Mouse (Mus musculus) lung, embryonic 16.5 days (tissue): ENCODE measurements at regions not wholly inside any gene's neighbourhood (a gene's known extent, or its start where the extent isn't known, plus 50 kb on each side); places are given as distances from the start of the nearest gene placed in this dataset.

ENCODE experiments used
- ATAC-seq: fragments of 200-750 bp; cut with Nextera tagmentation; 2 replicates; pipeline ENCODE4 v1.8.0; 2017; ENCODE audit warnings: low read depth, mild to moderate bottlenecking, moderate library complexity
- H3K27ac ChIP-seq: fragments of 300-500 bp; sonication (generic); 2 replicates; pipeline ENCODE4 v1.5.1; 2014; ENCODE audit warnings: mild to moderate bottlenecking, control low read depth, low read length
- H3K27me3 ChIP-seq: fragments of 300-500 bp; sonication (generic); 2 replicates; pipeline ENCODE4 v1.6.1; 2014; ENCODE audit warnings: low read depth, low read length, mixed read lengths; ENCODE audit not compliant: control insufficient read depth, insufficient read depth
- H3K36me3 ChIP-seq: fragments of 300-500 bp; sonication (generic); 2 replicates; pipeline ENCODE4 v1.6.1; 2014; ENCODE audit warnings: low read length; ENCODE audit not compliant: control insufficient read depth, insufficient read depth
- H3K4me1 ChIP-seq: fragments of 300-500 bp; sonication (generic); replicated peaks from 2 replicates; pipeline ENCODE4 v1.6.1; 2014; ENCODE audit warnings: low read length, mixed read lengths; ENCODE audit not compliant: control insufficient read depth, insufficient read depth
- H3K4me2 ChIP-seq: fragments of 300-500 bp; sonication (generic); 2 replicates; pipeline ENCODE4 v1.6.1; 2014; ENCODE audit warnings: low read depth, low read length, control low read depth
- H3K4me3 ChIP-seq: fragments of 300-500 bp; sonication (generic); 2 replicates; pipeline ENCODE4 v1.5.1; 2014; ENCODE audit warnings: mild to moderate bottlenecking, low read length, control low read depth
- H3K9ac ChIP-seq: fragments of 300-500 bp; sonication (generic); 2 replicates; pipeline ENCODE4 v1.6.1; 2014; ENCODE audit warnings: low read length, control low read depth
- H3K9me3 ChIP-seq: fragments of 300-500 bp; sonication (generic); 2 replicates; pipeline ENCODE4 v1.6.1; 2016; ENCODE audit warnings: low read length; ENCODE audit not compliant: control insufficient read depth
- WGBS: fragments of 180-500 bp; shearing (Covaris S2); extraction: QIAGEN DNeasy Blood & Tissue Kit; methylation state at CpG from one replicate; pipeline ENCODE4 v1.1.7; 2014; 5-methylcytosine and 5-hydroxymethylcytosine counted together

DNA sequence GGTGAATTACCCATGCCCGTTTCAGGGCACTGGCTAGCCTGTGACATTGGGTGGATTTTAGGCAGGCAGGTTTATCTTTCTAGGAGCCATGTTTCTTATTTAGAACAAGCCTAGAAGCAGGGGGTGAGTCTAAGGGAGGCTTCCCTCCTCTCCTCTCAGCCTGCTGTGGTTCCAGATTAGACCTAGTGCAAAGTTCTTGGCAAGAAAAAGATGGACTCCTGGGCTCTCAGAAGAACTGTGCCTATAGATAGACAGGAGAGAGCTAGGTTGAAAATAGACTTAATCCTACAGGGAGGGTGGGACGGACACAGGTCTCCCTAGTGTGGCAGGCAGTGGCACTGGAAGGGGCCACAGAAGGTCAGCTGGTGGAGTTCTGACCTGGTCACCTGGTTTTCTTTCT, 95.3 kb downstream of the Chst1 start:
- Histone ChIP-seq H3K36me3 (no peaks in the 10 kb centered on the region), H3K27ac (no peak overlapping the region), H3K4me3 (no peak overlapping the region), H3K4me1 (no peaks in the 10 kb centered on the region), H3K27me3 (no peaks in the 10 kb centered on the region), H3K9ac (no peak overlapping the region), H3K4me2 (no peak overlapping the region), H3K9me3 (no peaks in the 10 kb centered on the region)
- no peak for ATAC-seq
- WGBS, result 77% methylated on average over 2 of the region's 2 CpGs

DNA sequence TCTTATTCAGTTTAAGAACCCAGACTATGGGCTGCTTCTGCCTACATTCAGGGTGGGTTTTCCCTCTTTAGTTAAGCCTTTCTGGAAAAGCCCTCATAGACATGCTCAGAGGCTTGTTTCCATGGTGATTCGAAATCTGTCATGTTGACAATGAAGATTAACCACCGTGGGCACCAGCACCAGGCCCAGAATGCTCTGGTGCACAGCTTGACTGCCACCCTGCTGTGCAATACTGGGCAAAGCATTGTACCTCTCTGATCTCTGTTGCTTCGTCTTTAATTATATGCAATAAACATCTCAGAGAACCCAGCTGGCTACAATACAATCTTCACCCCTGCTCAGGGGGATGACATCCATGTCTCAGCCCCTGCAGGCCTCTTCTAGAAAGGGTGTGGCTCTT, 96.4 kb downstream of the Chst1 start:
- 51% methylated on average over 3 of the region's 3 CpGs for WGBS
- Histone ChIP-seq H3K9me3 (no peaks in the 10 kb centered on the region), H3K9ac (no peak overlapping the region), H3K4me2 (no peak overlapping the region), H3K27me3 (no peaks in the 10 kb centered on the region), H3K27ac (no peak overlapping the region), H3K36me3 (no peaks in the 10 kb centered on the region), H3K4me3 (no peak overlapping the region), H3K4me1 (no peaks in the 10 kb centered on the region)
- ATAC-seq, result no peak

DNA sequence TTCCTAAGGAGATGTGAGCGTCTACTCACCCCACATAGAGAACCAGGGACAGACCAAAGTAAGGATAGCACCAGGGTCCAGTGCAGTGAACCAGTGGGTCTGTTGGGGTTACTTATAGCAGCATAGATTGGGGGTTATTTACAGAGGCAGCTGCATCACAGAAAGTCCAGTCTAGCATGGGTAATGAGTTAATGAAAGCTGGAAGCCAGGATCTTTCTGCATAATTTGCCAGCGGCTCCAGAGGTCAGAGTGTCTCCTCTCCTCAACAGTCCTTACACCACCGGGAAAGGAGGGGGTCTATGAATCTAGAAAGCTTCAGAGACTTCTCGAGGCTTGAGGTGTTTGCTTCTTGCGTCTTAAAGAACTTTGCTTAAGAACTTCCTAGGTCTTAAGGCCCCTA, 98.2 kb downstream of the Chst1 start:
- H3K9ac ChIP-seq, result no peak overlapping the region
- H3K36me3 ChIP-seq, result no peaks in the 10 kb centered on the region
- H3K9me3 ChIP-seq, result no peaks in the 10 kb centered on the region
- H3K27me3 ChIP-seq, result no peaks in the 10 kb centered on the region
- 73% methylated on average over 5 of the region's 5 CpGs for WGBS
- ATAC-seq, result no peak
- no peaks in the 10 kb centered on the region for H3K4me1 ChIP-seq
- H3K4me3 ChIP-seq, result no peak overlapping the region
- H3K27ac ChIP-seq, result no peak overlapping the region
- H3K4me2 ChIP-seq, result no peak overlapping the region

DNA sequence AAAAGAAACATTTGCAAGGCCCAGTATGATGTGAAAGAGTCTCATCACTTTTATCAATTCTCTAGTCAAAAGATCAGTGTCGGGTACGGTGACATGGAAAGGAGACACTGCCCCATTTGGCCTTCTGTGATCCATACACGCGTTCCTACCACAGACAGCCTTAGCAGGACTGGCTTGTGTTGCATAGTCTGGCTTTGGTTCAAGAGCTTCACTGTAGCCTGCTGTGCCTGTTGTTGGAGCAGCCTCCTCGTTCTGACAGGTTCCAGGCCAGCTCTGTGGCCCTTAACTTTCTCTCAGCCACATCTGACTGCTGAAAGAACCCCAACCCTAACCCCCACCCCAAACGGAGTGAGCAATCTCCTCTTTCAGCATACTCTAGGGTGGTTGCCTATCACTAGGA, 99.9 kb downstream of the Chst1 start:
- no peak overlapping the region for H3K4me3 ChIP-seq
- H3K4me1 ChIP-seq, result no peaks in the 10 kb centered on the region
- no peak overlapping the region for H3K4me2 ChIP-seq
- no peaks in the 10 kb centered on the region for H3K36me3 ChIP-seq
- 62% methylated on average over 6 of the region's 6 CpGs for WGBS
- H3K9me3 ChIP-seq, result no peaks in the 10 kb centered on the region
- ATAC-seq, result no peak
- no peaks in the 10 kb centered on the region for H3K27me3 ChIP-seq
- no peak overlapping the region for H3K27ac ChIP-seq
- no peak overlapping the region for H3K9ac ChIP-seq

DNA sequence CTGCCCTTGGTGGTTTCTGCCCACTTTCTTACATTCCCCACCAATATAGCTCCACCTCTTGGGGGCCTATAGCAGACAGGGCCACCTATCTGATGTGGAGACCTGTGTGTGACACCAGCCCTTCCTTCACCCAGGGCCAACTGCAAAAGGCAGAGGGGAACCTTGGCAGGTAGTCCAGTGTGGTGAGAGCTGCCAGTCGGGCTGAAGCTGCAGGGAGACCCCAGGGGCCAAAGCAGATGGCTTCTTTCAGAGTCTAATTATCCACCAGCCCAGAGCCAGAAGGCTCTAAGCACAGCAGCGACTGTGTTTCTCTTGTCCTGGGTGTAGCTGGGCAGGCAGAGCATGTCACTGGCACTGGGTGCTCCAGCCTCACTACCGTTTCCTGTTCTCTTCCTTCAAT, 104.5 kb downstream of the Chst1 start:
- 57% methylated on average over 3 of the region's 3 CpGs for WGBS
- no peaks in the 10 kb centered on the region for H3K9me3 ChIP-seq
- H3K27ac ChIP-seq, result no peak overlapping the region
- H3K9ac ChIP-seq, result no peak overlapping the region
- no peak overlapping the region for H3K4me2 ChIP-seq
- no peaks in the 10 kb centered on the region for H3K4me1 ChIP-seq
- ATAC-seq, result no peak
- H3K27me3 ChIP-seq, result no peaks in the 10 kb centered on the region
- no peaks in the 10 kb centered on the region for H3K36me3 ChIP-seq
- H3K4me3 ChIP-seq, result no peak overlapping the region

DNA sequence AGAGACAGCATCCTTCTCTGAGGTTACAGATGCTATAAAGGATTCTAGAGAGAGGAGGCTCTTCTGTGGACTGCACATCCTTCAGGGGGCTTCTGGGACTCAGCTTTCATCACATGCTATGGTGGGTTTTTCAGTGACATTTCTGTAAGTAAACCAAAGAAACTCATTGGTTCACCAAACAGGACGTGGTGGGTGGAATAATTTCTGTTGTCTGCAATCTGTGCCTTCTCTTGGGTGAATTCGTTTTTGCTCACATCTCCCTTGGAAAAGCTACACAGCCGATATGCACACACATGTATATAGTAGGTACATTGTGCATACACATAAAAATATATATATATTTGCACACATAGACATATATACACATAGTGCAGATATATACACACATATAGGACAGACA, 110.2 kb downstream of the Chst1 start:
- ATAC-seq, result no peak
- WGBS, result 79% methylated on average over 3 of the region's 3 CpGs

DNA sequence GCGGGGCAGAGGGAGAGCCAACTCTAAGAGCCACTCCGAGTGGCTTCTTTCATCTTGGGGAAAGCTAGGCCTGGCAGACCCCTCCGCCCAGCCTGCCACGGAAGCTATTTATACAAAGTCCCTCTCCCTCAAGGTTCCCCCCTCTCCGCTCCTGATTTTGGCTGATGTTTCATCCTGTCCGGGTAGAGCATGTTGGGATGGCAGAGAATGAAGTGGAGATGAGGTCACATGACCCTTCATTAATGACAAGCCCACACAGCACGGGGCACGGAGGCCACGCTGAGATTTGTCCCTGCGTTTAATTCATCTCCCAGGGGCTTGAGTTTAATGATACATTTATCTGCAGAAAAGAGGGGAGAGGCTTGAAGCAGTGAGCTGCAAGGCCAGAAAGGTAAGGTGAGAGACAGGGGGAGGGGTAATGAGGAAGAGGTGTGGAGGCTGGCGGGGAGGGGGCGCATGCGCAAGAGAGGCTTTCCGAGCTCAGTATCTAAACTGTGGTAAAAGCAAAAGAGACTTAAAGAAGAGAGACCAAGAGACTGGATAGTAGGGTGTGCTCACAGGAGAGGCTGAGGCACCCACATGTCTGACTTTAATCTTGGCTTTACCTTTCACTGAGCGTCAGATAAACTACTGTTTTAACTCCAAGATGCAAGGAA, 111.7 kb downstream of the Chst1 start:
- Histone ChIP-seq H3K4me2 (0 out of 2 replicates have a peak overlapping the region, but pooled peaks have one; percentile 7), H3K4me1 (peaks cover 3% of the 10 kb centered on the region; the same call in 1 of the 2 replicates), H3K9ac (no peak overlapping the region), H3K27me3 (no peaks in the 10 kb centered on the region), H3K4me3 (no peak overlapping the region), H3K9me3 (no peaks in the 10 kb centered on the region), H3K36me3 (no peaks in the 10 kb centered on the region), H3K27ac (no peak overlapping the region)
- ATAC-seq, result no peak
- 25% methylated on average over 15 of the region's 15 CpGs for WGBS

More for the DNA sequence above, 110.2 kb downstream of the Chst1 start:
- H3K4me2 ChIP-seq, result no peak overlapping the region
- H3K4me3 ChIP-seq, result no peak overlapping the region
- no peak overlapping the region for H3K9ac ChIP-seq
- no peaks in the 10 kb centered on the region for H3K9me3 ChIP-seq
- no peaks in the 10 kb centered on the region for H3K36me3 ChIP-seq
- H3K27me3 ChIP-seq, result no peaks in the 10 kb centered on the region
- peaks cover 3% of the 10 kb centered on the region; the same call in 1 of the 2 replicates for H3K4me1 ChIP-seq
- H3K27ac ChIP-seq, result no peak overlapping the region

DNA sequence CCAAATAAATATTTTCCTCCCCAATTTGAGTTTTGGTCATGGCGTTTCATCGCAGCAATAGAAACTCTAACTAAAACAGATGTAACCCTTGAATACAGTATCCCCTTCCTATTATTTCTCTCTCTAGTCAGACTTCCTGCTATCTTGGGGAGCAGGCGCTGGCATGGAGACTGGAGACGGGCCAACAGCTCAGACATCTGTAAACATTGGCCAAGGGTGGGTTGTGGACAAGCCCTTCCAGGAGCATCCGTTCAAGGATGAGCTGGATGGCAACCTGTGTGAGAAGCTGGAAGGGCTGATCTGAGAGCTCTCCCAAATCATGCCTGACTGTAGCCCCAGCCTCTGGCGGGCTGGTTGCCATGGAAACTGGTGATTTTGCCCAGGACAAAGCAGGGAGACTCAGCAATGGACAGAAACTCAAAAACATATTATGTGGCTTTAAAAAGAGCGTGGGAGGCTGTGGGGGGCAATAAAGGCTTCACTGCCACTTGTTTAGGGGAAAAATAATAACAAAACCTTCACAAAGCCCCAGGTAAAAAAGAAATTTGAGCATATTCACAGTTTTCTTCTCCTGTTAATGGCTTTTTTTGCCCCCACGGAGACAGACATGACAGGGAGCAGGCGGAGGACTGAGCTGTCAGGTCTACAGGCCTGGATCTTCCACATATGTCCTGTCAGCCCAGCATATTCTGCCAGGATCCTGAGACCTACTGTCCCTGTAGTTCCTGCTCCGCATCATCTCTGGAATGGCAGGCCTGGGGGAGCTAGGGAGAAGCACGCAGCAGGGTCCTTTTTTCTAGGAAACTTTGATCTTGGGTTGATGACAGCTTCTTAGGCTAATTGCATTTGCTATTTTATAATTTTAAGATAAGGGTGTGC, 113.0 kb downstream of the Chst1 start:
- no peak for ATAC-seq
- H3K9me3 ChIP-seq, result no peaks in the 10 kb centered on the region
- no peak overlapping the region for H3K4me3 ChIP-seq
- H3K36me3 ChIP-seq, result no peaks in the 10 kb centered on the region
- 46% methylated on average over 11 of the region's 11 CpGs for WGBS
- H3K27me3 ChIP-seq, result no peaks in the 10 kb centered on the region
- H3K27ac ChIP-seq, result no peak overlapping the region
- H3K9ac ChIP-seq, result no peak overlapping the region
- no peak overlapping the region for H3K4me2 ChIP-seq
- H3K4me1 ChIP-seq, result peaks cover 3% of the 10 kb centered on the region; the same call in 1 of the 2 replicates

DNA sequence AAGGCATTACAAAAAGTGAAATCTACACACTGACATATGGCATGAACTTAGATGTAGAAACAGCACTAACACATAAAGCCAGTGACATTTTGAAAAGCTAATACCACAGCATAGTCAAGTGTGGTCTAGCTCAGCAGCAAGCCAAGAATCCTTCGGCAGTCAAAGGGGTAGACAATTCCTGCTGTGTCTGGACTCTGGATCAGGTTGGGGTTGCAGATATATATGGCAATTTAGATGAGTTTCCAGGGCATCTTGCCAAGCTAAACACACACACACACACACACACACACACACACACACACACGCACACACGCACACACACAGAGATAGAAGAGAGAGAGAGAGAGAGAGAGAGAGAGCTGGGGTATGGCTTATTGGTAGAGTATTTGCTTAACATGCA, 118.2 kb downstream of the Chst1 start:
- H3K4me2 ChIP-seq, result no peak overlapping the region
- H3K4me3 ChIP-seq, result no peak overlapping the region
- H3K9me3 ChIP-seq, result no peaks in the 10 kb centered on the region; the same call in 1 of the 2 replicates
- H3K4me1 ChIP-seq, result no peaks in the 10 kb centered on the region
- H3K36me3 ChIP-seq, result no peaks in the 10 kb centered on the region
- H3K27ac ChIP-seq, result no peak overlapping the region
- 63% methylated on average over 3 of the region's 3 CpGs for WGBS
- no peak overlapping the region for H3K9ac ChIP-seq
- no peaks in the 10 kb centered on the region for H3K27me3 ChIP-seq
- ATAC-seq, result no peak
